Mouse (Mus musculus): ENCODE results near the gene Krt78. TPM values are rescaled to one million over a fixed set of nuclear protein-coding genes. Genes with fewer than 3 reads are reported as not detected.
A peak's percentile ranks its signal among the peaks of the same experiment; 100 is the strongest.
"Not testable (repeated sequence)": the region's sequence is repeated elsewhere in the genome, so short reads cannot be mapped to it uniquely, and the experiment has no call there.

Krt78 gene
- polyA plus RNA-seq (2015; fragmentation: Nextera tagmentation; extraction: Ambion mirVana) = 0.10 and 0.21 TPM in 2 replicates

DNA sequence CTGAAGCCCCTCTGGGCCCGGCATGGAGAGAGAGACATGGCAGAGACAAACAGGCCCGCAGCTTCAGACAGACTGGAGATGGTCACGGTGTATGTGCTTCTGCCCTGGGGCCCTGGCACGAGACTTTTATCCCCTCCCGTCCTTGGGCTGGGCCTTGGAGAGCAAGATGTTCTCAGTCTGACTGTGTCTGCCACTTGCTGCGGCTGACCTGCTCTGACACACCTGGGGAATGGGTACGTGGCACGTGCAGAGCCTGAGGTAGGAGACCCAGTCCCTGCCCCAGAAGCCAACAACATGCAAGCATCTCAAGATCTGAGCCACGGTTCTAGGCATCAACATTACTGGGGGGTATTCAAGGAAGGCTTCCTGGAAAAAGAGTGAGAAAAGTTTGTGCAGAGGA lies at the start of gene Krt78:
Krt78 (minus strand) TSS at position 101 of the 400 bp plus-strand sequence.
- H3K27me3 ChIP-seq (ENCODE audit: control insufficient read depth, insufficient read depth, low read depth, low read length) = no peaks in the 10 kb centered on the region
- no peak within 1 kb of the TSS for H3K4me3 ChIP-seq (ENCODE audit: low read length)
- H3K4me1 ChIP-seq (replicated peaks; ENCODE audit: control insufficient read depth, insufficient read depth, low read length) = peaks cover 13% of the 10 kb centered on the region; the same call in 1 of the 2 replicates
- no peak within 1 kb of the TSS for H3K9ac ChIP-seq (ENCODE audit: low read length)
- no peaks in the 10 kb centered on the region for H3K36me3 ChIP-seq (ENCODE audit: control insufficient read depth, insufficient read depth, low read length)
- 78% methylated on average over 9 of the region's 9 CpGs for WGBS
- peak within 1 kb of the TSS; percentile 79 for H3K27ac ChIP-seq (ENCODE audit: low read length)
- ATAC-seq (ENCODE audit: low read depth) = no peak
- no peaks in the 10 kb centered on the region for H3K9me3 ChIP-seq (ENCODE audit: control insufficient read depth, low read length)
- no peak within 1 kb of the TSS for H3K4me2 ChIP-seq (ENCODE audit: low read depth, low read length)

DNA sequence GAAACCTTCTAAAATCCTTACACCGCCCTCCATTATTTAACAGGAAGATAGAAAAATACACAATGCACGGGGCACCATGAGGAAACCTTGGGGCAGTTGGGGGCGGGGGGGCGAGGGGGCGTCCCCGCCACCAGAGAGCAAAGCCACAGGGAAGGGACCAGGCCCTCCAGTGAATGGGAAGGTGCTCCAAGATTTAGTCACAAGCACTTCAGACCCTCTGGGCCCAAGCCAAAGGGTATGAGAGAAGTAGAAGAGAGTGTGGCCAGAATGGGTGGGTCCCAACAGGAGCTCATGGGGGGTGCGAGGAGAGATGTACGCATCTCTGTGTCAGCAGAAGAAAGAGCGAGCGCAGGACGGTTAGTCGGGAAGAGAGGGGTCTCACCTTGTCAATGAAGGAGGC lies 49.4 kb upstream of the Krt78 start:
- Histone ChIP-seq H3K4me2 (ENCODE audit: low read depth, low read length) (peak overlapping the region; percentile 54), H3K27ac (ENCODE audit: low read length) (peak overlapping the region; percentile 81), H3K36me3 (ENCODE audit: control insufficient read depth, insufficient read depth, low read length) (peaks cover 3% of the 10 kb centered on the region; the same call in 1 of the 2 replicates), H3K9ac (ENCODE audit: low read length) (peak overlapping the region; percentile 65), H3K9me3 (ENCODE audit: control insufficient read depth, low read length) (no peaks in the 10 kb centered on the region), H3K4me3 (ENCODE audit: low read length) (peak overlapping the region; percentile 58), H3K27me3 (ENCODE audit: control insufficient read depth, insufficient read depth, low read depth, low read length) (peaks cover 24% of the 10 kb centered on the region), H3K4me1 (replicated peaks; ENCODE audit: control insufficient read depth, insufficient read depth, low read length) (peaks cover 22% of the 10 kb centered on the region)
- 24% methylated on average over 12 of the region's 12 CpGs for WGBS
- ATAC-seq (ENCODE audit: low read depth) = peak; percentile 42

DNA sequence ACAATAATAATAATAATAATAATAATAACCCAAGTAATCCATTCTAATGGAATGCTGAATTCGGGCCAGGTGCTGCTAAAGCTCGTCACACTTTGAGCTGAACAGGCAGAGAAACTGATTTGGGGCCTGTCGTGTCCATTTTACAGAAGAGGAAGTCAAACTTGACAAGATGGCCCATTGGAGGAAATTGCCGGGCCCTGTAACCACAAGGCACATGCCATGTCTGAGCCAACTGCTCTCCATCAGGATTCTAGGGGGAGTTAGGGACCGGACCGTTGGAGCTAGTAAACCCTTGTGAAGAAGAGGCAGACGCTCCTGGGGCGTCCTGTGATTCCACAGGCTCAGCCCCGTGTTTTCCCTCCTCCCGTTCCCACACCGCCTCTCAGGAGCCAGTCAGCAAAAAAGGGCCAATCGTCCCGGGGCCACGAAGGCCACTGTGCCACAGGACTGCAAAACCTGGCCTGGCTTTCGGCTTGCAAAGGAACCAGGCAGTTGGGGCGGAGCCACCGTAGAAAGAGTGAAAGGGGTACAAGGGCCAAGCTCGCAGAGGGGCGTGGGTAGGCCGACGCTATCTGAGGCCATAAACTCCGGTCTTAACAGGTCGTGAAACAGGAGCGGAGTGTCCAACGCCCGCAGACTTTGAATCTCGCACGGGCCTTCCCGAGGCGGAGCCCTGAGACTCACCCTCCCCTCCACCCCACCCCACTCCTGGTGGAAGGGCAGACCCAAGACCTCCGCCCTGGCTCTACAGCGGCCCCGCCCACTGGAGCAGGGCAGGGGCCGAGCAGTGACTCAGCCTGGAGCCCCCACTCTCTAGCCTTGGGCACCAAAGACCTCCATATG lies 48.8 kb upstream of the Krt78 start:
- WGBS = 4% methylated on average over 34 of the region's 34 CpGs
- peak; percentile 70 for ATAC-seq (ENCODE audit: low read depth)
- Histone ChIP-seq H3K9me3 (ENCODE audit: control insufficient read depth, low read length) (no peaks in the 10 kb centered on the region), H3K27ac (ENCODE audit: low read length) (peak overlapping the region; percentile 81), H3K4me3 (ENCODE audit: low read length) (peak overlapping the region; percentile 58), H3K36me3 (ENCODE audit: control insufficient read depth, insufficient read depth, low read length) (peaks cover 3% of the 10 kb centered on the region; the same call in 1 of the 2 replicates), H3K4me2 (ENCODE audit: low read depth, low read length) (peak overlapping the region; percentile 54), H3K9ac (ENCODE audit: low read length) (peak overlapping the region; percentile 65), H3K4me1 (replicated peaks; ENCODE audit: control insufficient read depth, insufficient read depth, low read length) (peaks cover 22% of the 10 kb centered on the region), H3K27me3 (ENCODE audit: control insufficient read depth, insufficient read depth, low read depth, low read length) (peaks cover 24% of the 10 kb centered on the region)

DNA sequence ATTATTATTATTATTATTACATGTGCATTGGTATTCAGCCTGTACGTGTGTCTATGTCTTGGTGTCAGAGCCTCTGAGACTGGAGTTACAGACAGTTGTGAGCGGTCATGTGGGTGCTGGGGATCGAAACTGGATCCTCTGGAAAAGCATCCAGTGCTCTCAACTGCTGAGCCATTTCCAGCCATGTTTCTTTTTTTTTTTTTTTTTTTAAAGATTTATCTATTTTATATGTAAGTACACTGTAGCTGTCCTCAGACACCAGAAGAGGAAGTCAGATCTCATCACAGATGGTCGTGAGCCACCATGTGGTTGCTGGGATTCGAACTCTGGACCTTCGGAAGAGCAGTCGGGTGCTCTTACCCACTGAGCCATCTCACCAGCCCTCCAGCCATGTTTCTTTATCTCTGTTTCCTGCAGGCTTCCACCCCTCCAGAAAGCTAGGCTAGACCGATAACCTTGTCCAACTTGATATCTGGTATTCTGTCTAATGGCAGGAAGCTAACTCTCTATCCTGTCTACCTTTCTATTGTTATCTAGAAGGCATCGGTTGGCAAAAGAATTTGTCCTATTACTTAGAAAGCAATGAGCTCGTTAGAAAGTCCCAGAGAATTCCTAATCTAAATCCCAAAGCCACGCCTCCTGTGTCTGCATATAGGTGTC lies 45.7 kb upstream of the Krt78 start:
- Histone ChIP-seq H3K9me3 (ENCODE audit: control insufficient read depth, low read length) (no peaks in the 10 kb centered on the region; the same call in 1 of the 2 replicates), H3K27ac (ENCODE audit: low read length) (no peak overlapping the region), H3K4me3 (ENCODE audit: low read length) (no peak overlapping the region), H3K4me1 (replicated peaks; ENCODE audit: control insufficient read depth, insufficient read depth, low read length) (peaks cover 2% of the 10 kb centered on the region), H3K9ac (ENCODE audit: low read length) (no peak overlapping the region), H3K36me3 (ENCODE audit: control insufficient read depth, insufficient read depth, low read length) (peaks cover 5% of the 10 kb centered on the region; the same call in 1 of the 2 replicates), H3K4me2 (ENCODE audit: low read depth, low read length) (no peak overlapping the region), H3K27me3 (ENCODE audit: control insufficient read depth, insufficient read depth, low read depth, low read length) (peaks cover 23% of the 10 kb centered on the region)
- 89% methylated on average over 11 of the region's 11 CpGs for WGBS
- no peak for ATAC-seq (ENCODE audit: low read depth)

DNA sequence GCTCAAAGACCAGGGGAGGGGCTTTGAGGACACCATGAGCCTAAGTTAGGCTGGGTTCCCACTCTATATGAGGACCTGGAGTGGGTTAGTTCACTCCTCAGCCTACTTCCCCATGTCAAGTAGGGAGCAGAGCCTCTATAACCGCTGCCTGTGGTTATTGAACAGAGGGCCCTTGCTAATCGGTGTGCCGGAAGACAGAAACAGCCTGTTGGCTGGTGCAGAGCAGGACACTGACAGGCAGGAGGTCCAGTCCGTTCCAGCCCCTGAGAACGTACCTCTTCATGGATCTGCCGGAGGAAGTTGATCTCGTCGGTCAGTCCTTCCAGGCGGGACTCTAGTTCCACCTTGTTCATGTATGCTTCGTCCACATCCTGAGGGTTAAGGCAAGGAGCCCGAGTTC lies 45.1 kb upstream of the Krt78 start:
- H3K9ac ChIP-seq (ENCODE audit: low read length) = no peak overlapping the region
- no peak overlapping the region for H3K27ac ChIP-seq (ENCODE audit: low read length)
- 87% methylated on average over 11 of the region's 11 CpGs for WGBS
- no peak overlapping the region for H3K4me2 ChIP-seq (ENCODE audit: low read depth, low read length)
- H3K4me3 ChIP-seq (ENCODE audit: low read length) = no peak overlapping the region
- no peak for ATAC-seq (ENCODE audit: low read depth)
- H3K36me3 ChIP-seq (ENCODE audit: control insufficient read depth, insufficient read depth, low read length) = peaks cover 5% of the 10 kb centered on the region; the same call in 1 of the 2 replicates
- H3K9me3 ChIP-seq (ENCODE audit: control insufficient read depth, low read length) = no peaks in the 10 kb centered on the region; the same call in 1 of the 2 replicates
- H3K4me1 ChIP-seq (replicated peaks; ENCODE audit: control insufficient read depth, insufficient read depth, low read length) = no peaks in the 10 kb centered on the region
- peaks cover 16% of the 10 kb centered on the region for H3K27me3 ChIP-seq (ENCODE audit: control insufficient read depth, insufficient read depth, low read depth, low read length)

DNA sequence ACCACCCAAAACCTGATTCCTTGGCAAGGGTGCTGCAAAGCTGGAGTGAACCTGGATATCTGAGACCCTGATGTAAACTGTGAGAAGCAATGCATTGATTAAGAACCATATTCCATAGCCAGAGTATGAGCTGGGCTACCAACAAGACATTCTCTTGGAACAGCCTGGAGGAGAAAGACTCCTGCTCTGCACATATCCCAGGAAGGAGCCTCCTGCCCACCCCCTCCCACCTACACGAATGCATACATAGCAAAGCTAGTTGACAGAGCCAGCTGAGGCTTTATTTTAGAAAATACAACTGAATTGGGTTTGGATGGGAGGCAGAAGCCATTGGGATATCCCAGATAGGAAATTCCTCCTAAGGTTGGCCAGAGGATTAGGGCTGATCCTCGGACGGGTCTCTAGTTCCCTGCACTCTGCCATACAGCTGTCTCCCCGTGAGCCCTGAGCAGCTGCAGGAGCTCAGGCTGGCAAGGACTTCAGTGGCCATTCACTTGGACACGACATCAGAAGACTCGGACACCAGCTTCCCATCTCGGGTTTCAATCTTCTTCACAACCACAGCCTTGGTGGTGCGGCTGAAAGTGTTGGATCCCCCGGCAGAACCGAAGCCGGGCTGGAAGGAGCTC lies 42.5 kb upstream of the Krt78 start:
- 73% methylated on average over 11 of the region's 11 CpGs for WGBS

DNA sequence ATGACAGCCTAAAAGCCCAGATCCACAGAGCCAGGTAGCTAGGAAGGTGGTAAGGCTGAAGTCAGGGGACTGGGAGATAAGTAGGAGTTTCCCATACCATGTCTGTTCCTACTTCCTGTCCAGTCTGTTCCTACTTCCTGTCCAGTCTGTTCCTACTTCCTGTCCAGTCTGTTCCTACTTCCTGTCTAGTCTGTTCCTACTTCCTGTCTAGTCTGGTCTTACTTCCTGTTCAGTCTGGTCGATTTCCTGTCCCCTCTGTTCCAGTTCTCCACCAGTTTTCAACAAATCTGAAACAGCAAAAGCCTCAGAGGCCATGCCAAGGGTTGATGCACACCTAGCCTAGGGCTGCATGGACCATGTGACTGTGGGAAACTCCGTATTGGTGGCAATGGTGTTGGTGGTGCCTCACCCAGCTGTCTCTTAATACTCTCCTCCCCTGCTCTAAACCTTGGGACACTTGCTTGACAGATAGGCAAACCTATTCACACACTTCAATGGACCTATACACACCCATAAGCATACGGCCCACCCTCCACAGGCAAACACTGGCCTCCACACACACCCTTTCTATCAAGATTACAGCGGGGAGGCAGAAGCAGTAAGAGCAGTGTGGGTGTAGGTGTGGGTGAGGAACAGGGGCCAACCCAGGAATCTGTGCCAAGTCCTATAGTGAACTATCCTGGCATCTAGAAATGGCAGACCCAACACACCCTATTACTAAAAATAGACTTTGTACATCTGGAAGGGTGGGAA lies 41.6 kb upstream of the Krt78 start:
- Histone ChIP-seq H3K27ac (ENCODE audit: low read length) (no peak overlapping the region), H3K4me1 (replicated peaks; ENCODE audit: control insufficient read depth, insufficient read depth, low read length) (no peaks in the 10 kb centered on the region), H3K36me3 (ENCODE audit: control insufficient read depth, insufficient read depth, low read length) (peaks cover 3% of the 10 kb centered on the region; the same call in 1 of the 2 replicates), H3K4me2 (ENCODE audit: low read depth, low read length) (no peak overlapping the region), H3K9me3 (ENCODE audit: control insufficient read depth, low read length) (no peaks in the 10 kb centered on the region; the same call in 1 of the 2 replicates), H3K9ac (ENCODE audit: low read length) (no peak overlapping the region), H3K27me3 (ENCODE audit: control insufficient read depth, insufficient read depth, low read depth, low read length) (no peaks in the 10 kb centered on the region), H3K4me3 (ENCODE audit: low read length) (no peak overlapping the region)
- ATAC-seq (ENCODE audit: low read depth) = peak; percentile 43; the same call in 1 of the 2 replicates
- 78% methylated on average over 4 of the region's 4 CpGs for WGBS

More for the DNA sequence above, 42.5 kb upstream of the Krt78 start:
- ATAC-seq (ENCODE audit: low read depth); H3K27me3 ChIP-seq (ENCODE audit: control insufficient read depth, insufficient read depth, low read depth, low read length); H3K4me2 ChIP-seq (ENCODE audit: low read depth, low read length); H3K9ac ChIP-seq (ENCODE audit: low read length); H3K9me3 ChIP-seq (ENCODE audit: control insufficient read depth, low read length); H3K27ac ChIP-seq (ENCODE audit: low read length); H3K4me3 ChIP-seq (ENCODE audit: low read length); H3K4me1 ChIP-seq (replicated peaks; ENCODE audit: control insufficient read depth, insufficient read depth, low read length); H3K36me3 ChIP-seq (ENCODE audit: control insufficient read depth, insufficient read depth, low read length): not testable (repeated sequence)

DNA sequence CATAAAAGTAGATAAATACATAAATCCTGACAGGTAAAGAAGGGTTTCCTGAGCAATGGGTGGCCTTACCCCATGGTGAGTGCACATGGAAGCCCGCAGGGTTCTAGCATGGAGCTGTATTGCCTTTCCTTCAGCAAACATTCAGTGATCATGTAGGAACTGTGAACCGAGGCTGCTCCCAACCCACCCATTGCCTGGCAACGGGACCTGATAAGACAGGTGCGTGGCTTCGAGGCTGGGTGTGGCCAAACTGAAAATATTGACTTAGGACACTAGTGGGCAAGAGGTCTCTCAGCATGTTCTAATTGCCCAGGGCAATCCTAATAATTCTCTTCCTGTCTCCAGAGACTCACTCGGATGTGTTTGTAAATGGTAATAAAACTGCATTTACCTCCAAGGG lies 40.3 kb upstream of the Krt78 start:
- H3K27me3 ChIP-seq (ENCODE audit: control insufficient read depth, insufficient read depth, low read depth, low read length) = no peaks in the 10 kb centered on the region
- no peak for ATAC-seq (ENCODE audit: low read depth)
- 0 out of 2 replicates have a peak, but pooled peaks cover 2% of the 10 kb centered on the region for H3K36me3 ChIP-seq (ENCODE audit: control insufficient read depth, insufficient read depth, low read length)
- no peak overlapping the region for H3K4me3 ChIP-seq (ENCODE audit: low read length)
- no peak overlapping the region for H3K27ac ChIP-seq (ENCODE audit: low read length)
- H3K9ac ChIP-seq (ENCODE audit: low read length) = no peak overlapping the region
- no peak overlapping the region for H3K4me2 ChIP-seq (ENCODE audit: low read depth, low read length)
- no peaks in the 10 kb centered on the region; the same call in 1 of the 2 replicates for H3K9me3 ChIP-seq (ENCODE audit: control insufficient read depth, low read length)
- 58% methylated on average over 6 of the region's 6 CpGs for WGBS
- H3K4me1 ChIP-seq (replicated peaks; ENCODE audit: control insufficient read depth, insufficient read depth, low read length) = no peaks in the 10 kb centered on the region

All from lung, embryonic 16.5 days (tissue).